8 mouse cellular contexts compared by ENCODE assay signal in genomic region chr14:73553122-73553696, GRCm38 (mm10). TPM values are rescaled to one million over a fixed set of nuclear protein-coding genes. Genes with fewer than 3 reads are reported as not detected.
DNase-seq lines count a peak whose midpoint lies in the region; ATAC-seq lines count a peak whose summit lies in the region.

No protein-coding gene starts in this region.

- WGBS in heart, embryonic 16.5 days = 1% methylated on average over 10 of the region's 10 CpGs
- WGBS in hindbrain, embryonic 11.5 days = under 1% methylated on average over 10 of the region's 10 CpGs
- 1% methylated on average over 10 of the region's 10 CpGs for WGBS in midbrain, embryonic 13.5 days

- peaks cover 11% of the 10 kb centered on the region for H3K4me1 ChIP-seq in heart, embryonic 16.5 days (ENCODE audit: control insufficient read depth, insufficient read depth, low read length)
- peaks cover 3% of the 10 kb centered on the region; the same call in 1 of the 2 replicates for H3K4me1 ChIP-seq in hindbrain, embryonic 11.5 days (replicated peaks; ENCODE audit: control insufficient read depth, insufficient read depth, low read length)
- peaks cover 22% of the 10 kb centered on the region for H3K4me1 ChIP-seq in midbrain, embryonic 13.5 days (replicated peaks)

- peak overlapping the region; percentile 99 for H3K9ac ChIP-seq in heart, embryonic 16.5 days (ENCODE audit: low read length)
- peak overlapping the region; percentile 96 for H3K9ac ChIP-seq in hindbrain, embryonic 11.5 days (ENCODE audit: low read depth, low read length)
- H3K9ac ChIP-seq in midbrain, embryonic 13.5 days (replicated peaks) = peak overlapping the region; percentile 96

- no peaks in the 10 kb centered on the region for H3K9me3 ChIP-seq in heart, embryonic 16.5 days (replicated peaks; ENCODE audit: control insufficient read depth, low read length)
- H3K9me3 ChIP-seq in hindbrain, embryonic 11.5 days (ENCODE audit: control insufficient read depth, low read length) = no peaks in the 10 kb centered on the region
- H3K9me3 ChIP-seq in midbrain, embryonic 13.5 days = no peaks in the 10 kb centered on the region

- H3K27ac ChIP-seq in heart, embryonic 16.5 days (ENCODE audit: low read length) = peak overlapping the region; percentile 88
- peak overlapping the region; percentile 76 for H3K27ac ChIP-seq in hindbrain, embryonic 11.5 days (ENCODE audit: low read depth, low read length)
- peak overlapping the region; percentile 84 for H3K27ac ChIP-seq in midbrain, embryonic 13.5 days

- H3K27me3 ChIP-seq in heart, embryonic 16.5 days (ENCODE audit: control insufficient read depth, insufficient read depth, low read length) = no peaks in the 10 kb centered on the region
- H3K27me3 ChIP-seq in hindbrain, embryonic 11.5 days (ENCODE audit: control insufficient read depth, insufficient read depth, low read length) = no peaks in the 10 kb centered on the region
- no peaks in the 10 kb centered on the region for H3K27me3 ChIP-seq in midbrain, embryonic 13.5 days

- peak overlapping the region; percentile 88 for H3K4me2 ChIP-seq in heart, embryonic 16.5 days (ENCODE audit: low read depth, low read length)
- H3K4me2 ChIP-seq in hindbrain, embryonic 11.5 days (replicated peaks; ENCODE audit: low read depth, low read length) = peak overlapping the region; percentile 67
- peak overlapping the region; percentile 62 for H3K4me2 ChIP-seq in midbrain, embryonic 13.5 days (replicated peaks)

- peak overlapping the region; percentile 100 for H3K4me3 ChIP-seq in heart, embryonic 16.5 days (ENCODE audit: low read length)
- peak overlapping the region; percentile 98 for H3K4me3 ChIP-seq in hindbrain, embryonic 11.5 days (ENCODE audit: low read depth, low read length)
- H3K4me3 ChIP-seq in midbrain, embryonic 13.5 days (replicated peaks) = peak overlapping the region; percentile 96

- intact Hi-C loops in left cerebral cortex, postnatal 4 days (cut with DNase I) = no loop called here

- DNase-seq in heart, adult 18-20 months = no peak
- peak; percentile 8 for DNase-seq in MN1 (ENCODE audit: low spot score)
- DNase-seq in hindbrain, embryonic 11.5 days (ENCODE audit: low spot score) = no peak
- DNase-seq in cerebellum, adult 11-12 months = no peak
- no peak for DNase-seq in left cerebral cortex, postnatal 4 days
- DNase-seq in yolk sac, embryonic 10.5 days (ENCODE audit: low spot score) = no peak

- H3K36me3 ChIP-seq in heart, embryonic 16.5 days (ENCODE audit: control insufficient read depth, insufficient read depth) = 0 out of 2 replicates have a peak, but pooled peaks cover 3% of the 10 kb centered on the region
- no peaks in the 10 kb centered on the region for H3K36me3 ChIP-seq in hindbrain, embryonic 11.5 days (ENCODE audit: control insufficient read depth, insufficient read depth, low read length)
- H3K36me3 ChIP-seq in midbrain, embryonic 13.5 days = peaks cover 8% of the 10 kb centered on the region; the same call in 1 of the 2 replicates

- ATAC-seq in heart, embryonic 16.5 days (replicated peaks; ENCODE audit: extremely low read depth, insufficient read depth, low FRiP score) = peak; percentile 46
- peak; percentile 7; the same call in 1 of the 2 replicates for ATAC-seq in hindbrain, embryonic 11.5 days (ENCODE audit: low FRiP score)
- ATAC-seq in midbrain, embryonic 13.5 days = no peak; the same call in 1 of the 2 replicates

RNA-seq across cellular contexts. Expression of gene Nudt15, which starts 5.2 kb away (rescaled TPM):
- 3.8 and 4.1 TPM in 2 replicates for polyA plus RNA-seq in heart, embryonic 16.5 days (2015; fragmentation: Nextera tagmentation; extraction: Ambion mirVana)
- 10 to 100 TPM in 1 of 2 experiments, 1 to 10 TPM in 1; 7.9 to 11.6 TPM for total RNA-seq in heart, adult 18-20 months (2021)
- 10.2 and 11.3 TPM in 2 replicates for polyA plus RNA-seq in hindbrain, embryonic 11.5 days (2014; fragmentation: Nextera tagmentation; extraction: Ambion mirVana)
- polyA plus RNA-seq in midbrain, embryonic 13.5 days (2015; fragmentation: Nextera tagmentation; extraction: Ambion mirVana) = 9.1 and 11.0 TPM in 2 replicates
- 1 to 10 TPM; 4.6 to 6.1 TPM for total RNA-seq in left cerebral cortex, postnatal 4 days (2021)

RNA-seq across cellular contexts. Expression of gene Sucla2, which starts 28.1 kb away (rescaled TPM):
- 263 and 286 TPM in 2 replicates for polyA plus RNA-seq in heart, embryonic 16.5 days (2015; fragmentation: Nextera tagmentation; extraction: Ambion mirVana)
- total RNA-seq in heart, adult 18-20 months (2021) = 100 to 1,000 TPM; 776 to 832 TPM
- 120 and 125 TPM in 2 replicates for polyA plus RNA-seq in hindbrain, embryonic 11.5 days (2014; fragmentation: Nextera tagmentation; extraction: Ambion mirVana)
- polyA plus RNA-seq in midbrain, embryonic 13.5 days (2015; fragmentation: Nextera tagmentation; extraction: Ambion mirVana) = 108 and 111 TPM in 2 replicates
- 100 to 1,000 TPM; 103 to 107 TPM for total RNA-seq in left cerebral cortex, postnatal 4 days (2021)

RNA-seq across cellular contexts. Expression of gene Med4, which starts 43.4 kb away (rescaled TPM):
- 54.1 and 55.5 TPM in 2 replicates for polyA plus RNA-seq in heart, embryonic 16.5 days (2015; fragmentation: Nextera tagmentation; extraction: Ambion mirVana)
- 10 to 100 TPM; 21.3 to 23.7 TPM for total RNA-seq in heart, adult 18-20 months (2021)
- polyA plus RNA-seq in hindbrain, embryonic 11.5 days (2014; fragmentation: Nextera tagmentation; extraction: Ambion mirVana) = 93.5 and 96.3 TPM in 2 replicates
- 91.2 and 96.7 TPM in 2 replicates for polyA plus RNA-seq in midbrain, embryonic 13.5 days (2015; fragmentation: Nextera tagmentation; extraction: Ambion mirVana)
- total RNA-seq in left cerebral cortex, postnatal 4 days (2021) = 10 to 100 TPM; 34.9 to 43.6 TPM
